Mouse (Mus musculus) megakaryocyte, embryonic 14.5 days (primary cell): ENCODE data around the gene Kif2a.

Experiments
- FLI1 ChIP-seq: IDR thresholded peaks from 2 replicates; pipeline ENCODE4 v1.6.1; 2012; ENCODE audit warnings: low read length, inconsistent platforms, mixed read lengths
- GATA1 ChIP-seq: IDR thresholded peaks from 3 replicates; pipeline ENCODE4 v1.6.1; 2012; ENCODE audit warnings: mixed read lengths, low read length, inconsistent platforms, borderline replicate concordance

GRCm38 (mm10) chr13:107011618-107012017, 10.3 kb downstream of the Kif2a start:
- TF ChIP-seq GATA1 (no peak), FLI1 (no peak)
